In the genomic region with DNA sequence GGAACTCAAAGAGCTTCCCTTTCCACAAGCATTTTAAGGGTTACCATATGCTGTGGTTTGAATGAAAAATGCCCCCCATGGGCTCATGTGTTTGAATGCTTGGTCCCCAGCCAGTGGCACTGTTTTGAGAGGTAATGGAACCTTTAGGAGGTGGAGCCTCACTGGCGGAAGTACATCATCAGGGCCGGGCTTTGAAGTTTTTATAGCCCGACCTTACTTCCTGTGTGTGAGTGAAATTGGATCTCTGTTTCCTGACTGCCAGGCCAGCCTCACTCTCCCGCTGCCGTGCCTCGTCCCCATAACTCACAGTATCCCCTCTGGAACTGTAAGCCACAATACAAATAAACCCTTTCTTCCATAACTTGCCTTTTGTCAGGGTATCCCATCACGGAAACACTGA, we compare ENCODE assay signal across 9 mouse cellular contexts.
DNase-seq lines count a peak whose midpoint lies in the region; TF ChIP-seq lines count a peak whose summit lies in the region.
"Had no signal": no experiment of that assay in that cellular context is flagged by ENCODE, and none has a peak within 500 bp of the region (broad histone marks: within the 10 kb centered on the region; RNA-seq: fewer than 3 reads in every experiment).

No protein-coding gene starts in this region.

- 26% methylated on average over 7 of the region's 7 CpGs for WGBS in heart, embryonic 10.5 days

- H3K9me3 ChIP-seq in heart, embryonic 10.5 days, result no peaks in the 10 kb centered on the region
- H3K9me3 ChIP-seq in E14TG2a.4 (ENCODE audit: low read length), result no peaks in the 10 kb centered on the region
- H3K9me3 ChIP-seq in megakaryocyte, embryonic 14.5 days, result no peaks in the 10 kb centered on the region

- no peak for TF ChIP-seq CTCF in E14TG2a.4 (conservative IDR thresholded peaks at IDR 0.05; ENCODE audit: low read length)

- DNase-seq in heart, embryonic 10.5 days (ENCODE audit: low spot score), result peak; percentile 80
- no peak for DNase-seq in heart, adult 8-10 months (ENCODE audit: low spot score)
- peak; percentile 69 for DNase-seq in forelimb bud, embryonic 11.5 days (ENCODE audit: low read depth, low spot score)
- DNase-seq in urinary bladder, postnatal 25 days (ENCODE audit: low spot score), result no peak
- DNase-seq in left cerebral cortex, adult 9 months (ENCODE audit: low spot score in 2 of 2), result no peak
- no peak for DNase-seq in testis, postnatal 10 days (ENCODE audit: low spot score)

- H3K4me3 ChIP-seq in heart, embryonic 10.5 days, result peak overlapping the region; percentile 22; the same call in 1 of the 2 replicates
- H3K4me3 ChIP-seq in E14TG2a.4 (replicated peaks; ENCODE audit: low read length), result peak overlapping the region; percentile 43
- H3K4me3 ChIP-seq in megakaryocyte, embryonic 14.5 days (replicated peaks), result peak overlapping the region; percentile 89

- peaks cover 82% of the 10 kb centered on the region for H3K4me1 ChIP-seq in heart, embryonic 10.5 days
- H3K4me1 ChIP-seq in E14TG2a.4 (replicated peaks; ENCODE audit: low read depth, low read length), result peaks cover 27% of the 10 kb centered on the region
- H3K4me1 ChIP-seq in megakaryocyte, embryonic 14.5 days, result peaks cover 100% of the 10 kb centered on the region

- H3K27me3 ChIP-seq in heart, embryonic 10.5 days (ENCODE audit: insufficient read depth, poor library complexity, severe bottlenecking), result no peaks in the 10 kb centered on the region
- 0 out of 2 replicates have a peak, but pooled peaks cover 3% of the 10 kb centered on the region for H3K27me3 ChIP-seq in E14TG2a.4 (ENCODE audit: insufficient read depth, low read length)
- H3K27me3 ChIP-seq in megakaryocyte, embryonic 14.5 days (replicated peaks), result no peaks in the 10 kb centered on the region
- H3K27me3 ChIP-seq: CH12.LX had no signal

- H3K27ac ChIP-seq in heart, embryonic 10.5 days, result peak overlapping the region; percentile 84

- peaks cover 38% of the 10 kb centered on the region for H3K36me3 ChIP-seq in heart, embryonic 10.5 days
- H3K36me3 ChIP-seq in E14TG2a.4 (ENCODE audit: insufficient read depth, low read length), result no peaks in the 10 kb centered on the region
- H3K36me3 ChIP-seq in megakaryocyte, embryonic 14.5 days (replicated peaks; ENCODE audit: low read length), result peaks cover 86% of the 10 kb centered on the region

Comparison
In these comparisons a context has a peak if more than half of its experiments do, and no peak if none do; other contexts are left out.
1. DNase-seq: peak in heart, embryonic 10.5 days (single experiment) and forelimb bud, embryonic 11.5 days (single experiment); none in heart, adult 8-10 months (single experiment), urinary bladder, postnatal 25 days (single experiment), left cerebral cortex, adult 9 months (0 of 2) and testis, postnatal 10 days (single experiment).
2. H3K4me3 ChIP-seq: peak in every context shown above with its lines; median percentile 89 in megakaryocyte, embryonic 14.5 days; 43 in E14TG2a.4; 22 in heart, embryonic 10.5 days.